Mouse (Mus musculus) liver, postnatal 0 days (tissue): ENCODE measurements around the gene Ints5. TPM values are rescaled to one million over a fixed set of nuclear protein-coding genes. Genes with fewer than 3 reads are reported as not detected.
A peak's percentile ranks its signal among the peaks of the same experiment; 100 is the strongest.

Experiments used
- ATAC-seq: fragments of 200-750 bp; cut with Nextera tagmentation; 2 replicates; pipeline ENCODE4 v1.8.0; 2017; ENCODE audit warnings: mild to moderate bottlenecking, moderate library complexity
- DNase-seq: peaks from one replicate; pipeline ENCODE4 v3.0.0-alpha.2; 2016
- H3K27ac ChIP-seq: fragments of 300-500 bp; sonication (generic); 2 replicates; pipeline ENCODE4 v1.5.1; 2014; ENCODE audit warnings: antibody characterized with exemption, moderate library complexity, mild to moderate bottlenecking, low read depth
- H3K27me3 ChIP-seq: fragments of 300-500 bp; sonication (generic); 2 replicates; pipeline ENCODE4 v1.6.1; 2014; ENCODE audit warnings: low read length, control low read depth, mixed read lengths; ENCODE audit not compliant: insufficient read depth
- H3K36me3 ChIP-seq: fragments of 300-500 bp; sonication (generic); replicated peaks from 2 replicates; pipeline ENCODE4 v1.6.1; 2014; ENCODE audit warnings: mild to moderate bottlenecking, control low read depth, low read length, moderate library complexity, mixed read lengths; ENCODE audit not compliant: insufficient read depth
- H3K4me1 ChIP-seq: fragments of 300-500 bp; sonication (generic); 2 replicates; pipeline ENCODE4 v1.6.1; 2014; ENCODE audit warnings: antibody characterized with exemption, mild to moderate bottlenecking, control low read depth; ENCODE audit not compliant: insufficient read depth
- H3K4me2 ChIP-seq: fragments of 300-500 bp; sonication (generic); 2 replicates; pipeline ENCODE4 v1.6.1; 2014; ENCODE audit warnings: low read depth, mild to moderate bottlenecking, low read length, moderate library complexity, mixed read lengths
- H3K4me3 ChIP-seq: fragments of 300-500 bp; sonication (generic); 2 replicates; pipeline ENCODE4 v1.5.1; 2014; ENCODE audit warnings: low read depth, low read length
- H3K9ac ChIP-seq: fragments of 300-500 bp; sonication (generic); replicated peaks from 2 replicates; pipeline ENCODE4 v1.6.1; 2014; ENCODE audit warnings: mild to moderate bottlenecking, moderate library complexity
- H3K9me3 ChIP-seq: fragments of 300-500 bp; sonication (generic); 2 replicates; pipeline ENCODE4 v1.6.1; 2016; ENCODE audit warnings: mild to moderate bottlenecking, control low read depth, low read length, mixed read lengths
- CTCF ChIP-seq: sonication (generic); IDR thresholded peaks from 2 replicates; pipeline ENCODE4 v1.5.1; 2016; ENCODE audit warnings: antibody characterized with exemption, low read depth
- EP300 ChIP-seq: IDR thresholded peaks from 2 replicates; pipeline ENCODE4 v1.6.1; 2016; ENCODE audit warnings: antibody characterized with exemption, low read depth, mild to moderate bottlenecking
- WGBS: fragments of 180-500 bp; shearing (Covaris S2); extraction: QIAGEN DNeasy Blood & Tissue Kit; methylation state at CpG from one replicate; pipeline ENCODE4 v1.1.7; 2014; ENCODE audit not compliant: insufficient replicate concordance; 5-methylcytosine and 5-hydroxymethylcytosine counted together
- polyA plus RNA-seq: library from polyadenylated mRNA; unstranded; fragments of >200 nt; fragmentation: Nextera tagmentation; extraction: Ambion mirVana; gene quantifications from 2 replicates; pipeline ENCODE4 v1.2.1, GENCODE M21; 2015

The Ints5 gene
- polyA plus RNA-seq, 1 experiment from 2014 or later, result 12.1 TPM

DNA sequence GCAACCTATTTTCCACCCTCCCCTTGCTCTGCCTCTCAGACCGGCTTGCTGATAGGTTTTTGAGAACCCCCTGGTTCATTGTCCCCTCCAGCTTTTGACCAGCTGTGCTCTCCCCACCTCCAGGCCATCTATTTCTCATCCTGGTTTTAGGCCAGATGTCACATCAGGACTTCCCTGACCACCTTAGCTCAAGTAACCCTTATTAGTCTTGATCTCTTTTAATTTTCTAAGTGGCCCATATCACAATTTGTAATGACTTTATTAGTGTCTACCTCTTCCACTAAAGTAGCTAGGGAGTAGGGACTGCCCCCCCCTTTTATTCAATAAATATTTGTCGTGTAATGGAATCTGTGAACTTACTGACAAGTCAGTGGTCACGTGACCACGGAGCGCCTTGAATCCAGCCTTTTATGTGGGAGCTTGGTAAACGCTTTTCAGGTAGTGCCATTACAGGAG is 28.1 kb downstream of the Ints5 start:
- ATAC-seq (peak; percentile 37), DNase-seq (peak; percentile 56)
- H3K27ac ChIP-seq, result peak overlapping the region; percentile 90
- H3K27me3 ChIP-seq, result no peaks in the 10 kb centered on the region
- H3K36me3 ChIP-seq, result peaks cover 21% of the 10 kb centered on the region
- peaks cover 13% of the 10 kb centered on the region for H3K4me1 ChIP-seq
- WGBS, result 2% methylated on average over 6 of the region's 6 CpGs
- H3K9ac ChIP-seq, result peak overlapping the region; percentile 75
- peak overlapping the region; percentile 79 for H3K4me3 ChIP-seq
- no peaks in the 10 kb centered on the region for H3K9me3 ChIP-seq
- TF ChIP-seq CTCF, result no peak
- no peak for TF ChIP-seq EP300
- peak overlapping the region; percentile 94 for H3K4me2 ChIP-seq

DNA sequence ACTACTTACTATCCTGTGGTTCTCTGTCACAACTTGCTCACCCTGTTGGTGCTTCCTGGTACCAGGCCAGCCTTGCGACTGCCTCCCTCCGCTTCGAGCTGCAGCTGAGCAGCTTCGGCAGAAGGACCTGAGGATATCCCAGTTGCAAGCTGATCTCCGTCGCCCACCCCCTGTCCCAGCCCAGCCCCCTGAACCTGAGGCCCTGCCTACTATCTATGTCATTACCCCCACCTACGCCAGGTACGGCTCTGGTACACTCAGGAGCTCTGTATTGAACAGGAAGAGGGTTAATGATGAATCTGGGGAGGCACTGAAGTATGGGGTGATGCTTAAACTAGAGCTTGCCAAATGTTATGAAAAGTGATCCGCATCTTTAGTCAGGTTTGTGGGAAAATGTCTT is 28.9 kb downstream of the Ints5 start:
- Histone ChIP-seq H3K9me3 (no peaks in the 10 kb centered on the region), H3K9ac (peak overlapping the region; percentile 75), H3K27me3 (no peaks in the 10 kb centered on the region), H3K27ac (peak overlapping the region; percentile 90), H3K4me1 (peaks cover 15% of the 10 kb centered on the region), H3K4me3 (peak overlapping the region; percentile 79), H3K4me2 (peak overlapping the region; percentile 94), H3K36me3 (peaks cover 23% of the 10 kb centered on the region)
- WGBS, result 61% methylated on average over 9 of the region's 9 CpGs
- TF ChIP-seq EP300 (no peak), CTCF (no peak)
- DNase-seq, result peak; percentile 31
- no peak for ATAC-seq

DNA sequence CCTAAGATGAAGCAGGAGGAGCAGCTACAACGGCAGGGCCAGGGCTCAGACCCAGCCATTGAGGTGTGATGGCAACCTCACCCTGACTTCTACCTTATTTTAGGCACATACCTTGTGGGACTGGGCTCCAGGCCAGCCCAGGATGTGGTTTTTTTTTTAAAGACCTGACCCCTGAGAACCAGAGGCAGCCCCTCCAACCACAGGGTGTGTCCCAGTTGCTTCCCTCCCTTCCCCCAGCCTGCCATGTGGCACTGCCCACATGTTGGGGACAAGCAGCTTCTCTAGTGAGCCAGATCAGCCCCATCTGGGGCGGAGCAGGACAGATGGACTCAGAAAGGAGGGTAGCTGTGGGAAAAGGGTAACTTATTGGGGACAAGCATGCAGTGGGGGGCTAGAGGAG is 34.0 kb downstream of the Ints5 start:
- no peak for DNase-seq
- H3K4me1 ChIP-seq, result peaks cover 30% of the 10 kb centered on the region
- no peak overlapping the region for H3K9ac ChIP-seq
- H3K9me3 ChIP-seq, result no peaks in the 10 kb centered on the region
- 52% methylated on average over 2 of the region's 2 CpGs for WGBS
- H3K4me3 ChIP-seq, result no peak overlapping the region
- no peak overlapping the region for H3K4me2 ChIP-seq
- H3K36me3 ChIP-seq, result peaks cover 33% of the 10 kb centered on the region
- no peak overlapping the region for H3K27ac ChIP-seq
- no peak for ATAC-seq
- no peaks in the 10 kb centered on the region for H3K27me3 ChIP-seq
- TF ChIP-seq EP300 (no peak), CTCF (no peak)

DNA sequence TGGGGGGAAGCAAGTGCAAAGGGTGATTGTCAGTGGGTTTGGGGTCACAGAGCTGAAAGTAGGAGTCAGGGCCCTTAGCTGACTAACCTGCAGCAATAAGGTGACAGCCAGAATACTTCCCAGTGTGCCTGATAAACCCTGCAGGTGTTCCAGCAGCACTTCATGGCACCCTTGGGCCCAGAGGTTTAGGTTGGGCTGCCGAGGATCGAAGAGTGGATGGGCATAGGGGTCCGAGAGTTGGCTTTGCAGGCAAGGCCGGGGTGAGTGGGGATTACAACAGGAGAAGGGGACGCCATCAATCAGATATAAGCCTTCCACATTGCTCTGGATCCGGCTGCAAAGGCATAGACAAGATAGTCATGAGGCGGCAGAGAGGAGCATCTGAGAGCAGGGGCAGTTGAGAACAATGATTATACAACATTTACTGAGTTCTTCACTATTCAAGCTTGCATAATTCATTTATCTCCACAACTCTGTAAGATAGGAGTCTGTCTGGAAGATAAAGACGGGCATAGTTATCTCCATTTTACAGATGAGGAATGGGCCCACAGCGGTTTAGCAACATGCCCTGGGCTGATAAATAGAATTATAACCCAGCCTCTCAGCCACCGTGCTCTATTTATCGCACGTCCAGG is 35.2 kb downstream of the Ints5 start:
- no peak overlapping the region for H3K9ac ChIP-seq
- peaks cover 28% of the 10 kb centered on the region for H3K4me1 ChIP-seq
- no peak overlapping the region for H3K4me3 ChIP-seq
- DNase-seq (no peak), ATAC-seq (no peak)
- TF ChIP-seq CTCF (no peak), EP300 (peak; percentile 89)
- H3K27ac ChIP-seq, result peak overlapping the region; percentile 91
- 59% methylated on average over 12 of the region's 12 CpGs for WGBS
- H3K27me3 ChIP-seq, result no peaks in the 10 kb centered on the region
- H3K4me2 ChIP-seq, result peak overlapping the region; percentile 93
- peaks cover 37% of the 10 kb centered on the region for H3K36me3 ChIP-seq
- no peaks in the 10 kb centered on the region for H3K9me3 ChIP-seq

DNA sequence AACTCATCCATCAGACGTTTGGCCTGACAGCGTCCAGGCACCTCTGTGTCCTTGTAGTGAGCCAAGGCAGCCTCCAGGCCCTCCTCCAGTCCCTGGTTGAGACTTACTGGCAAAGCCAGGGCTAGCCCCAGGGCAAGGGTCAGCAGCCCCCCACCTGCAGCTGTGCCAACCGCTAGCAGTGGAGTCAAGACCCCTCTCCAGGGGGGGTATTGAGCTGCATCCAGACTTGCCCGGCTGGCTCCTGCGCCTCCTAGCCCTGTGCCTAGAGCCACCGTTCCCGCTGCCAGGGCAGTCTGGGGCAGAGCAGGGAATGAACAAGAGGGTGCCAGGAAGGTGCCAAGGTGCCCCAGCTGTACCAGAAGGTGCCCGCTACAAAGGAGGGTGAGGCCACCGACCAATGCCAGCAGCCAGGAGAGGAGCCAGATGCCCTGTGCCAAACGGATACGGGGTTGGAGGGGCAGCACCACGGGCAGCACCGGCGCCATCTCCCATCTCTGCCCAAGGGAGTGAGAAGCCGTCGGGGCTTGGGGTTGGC is 36.0 kb downstream of the Ints5 start:
- H3K9ac ChIP-seq, result peak overlapping the region; percentile 84
- peak overlapping the region; percentile 72 for H3K4me3 ChIP-seq
- H3K36me3 ChIP-seq, result peaks cover 39% of the 10 kb centered on the region
- DNase-seq (no peak), ATAC-seq (peak; percentile 4; the same call in 1 of the 2 replicates)
- WGBS, result 27% methylated on average over 16 of the region's 16 CpGs
- no peak for TF ChIP-seq EP300
- no peak for TF ChIP-seq CTCF
- H3K27ac ChIP-seq, result peak overlapping the region; percentile 91
- no peaks in the 10 kb centered on the region for H3K27me3 ChIP-seq
- peaks cover 28% of the 10 kb centered on the region for H3K4me1 ChIP-seq
- H3K9me3 ChIP-seq, result no peaks in the 10 kb centered on the region
- H3K4me2 ChIP-seq, result peak overlapping the region; percentile 93

DNA sequence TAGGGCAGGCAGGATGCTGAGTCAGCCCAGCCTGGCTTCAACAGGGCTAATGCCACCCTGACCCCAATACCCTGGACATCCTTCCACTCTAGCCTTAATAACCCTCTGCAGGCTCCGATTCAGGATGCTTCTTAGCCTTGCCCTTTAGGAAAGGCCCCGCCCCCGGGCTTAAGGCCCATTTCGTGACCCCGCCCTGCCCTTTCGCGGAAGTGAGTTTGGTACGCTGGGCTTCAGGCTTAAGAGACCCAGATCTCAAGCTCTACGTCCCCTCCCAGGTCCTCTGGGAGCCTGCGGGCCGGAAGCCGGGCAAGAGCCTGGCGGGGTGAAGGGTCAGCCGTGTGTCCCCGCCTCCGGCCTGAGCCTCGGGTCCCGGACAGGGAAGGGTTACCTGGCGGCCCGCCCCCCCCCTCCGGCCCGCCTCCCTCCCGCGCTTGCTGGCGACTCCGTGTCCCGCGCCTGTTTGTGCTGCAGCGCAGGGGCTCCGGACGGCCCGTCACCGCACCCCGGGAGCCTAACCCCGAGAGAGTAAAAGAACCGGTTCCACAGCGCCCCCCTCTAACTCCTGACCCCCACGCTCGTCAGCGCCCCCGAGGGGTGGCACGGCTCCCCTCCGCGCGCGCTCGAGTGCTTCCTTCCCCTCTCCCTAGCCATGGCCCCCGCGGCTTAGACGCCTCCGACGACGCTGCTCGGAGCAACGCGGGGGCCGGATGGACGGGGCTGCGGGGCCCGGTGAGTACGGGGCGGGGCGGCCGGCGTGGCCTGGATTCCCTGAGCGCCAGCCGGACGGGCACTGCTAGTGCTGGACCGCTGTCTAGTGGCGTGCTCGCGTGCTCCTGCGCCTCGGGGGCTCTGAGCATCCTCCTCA is 36.7 kb downstream of the Ints5 start, which contains the start of the genes Rom1 and Eml3:
Gene Rom1 (minus strand): TSS at position 133 of the 865 bp plus-strand sequence.
Gene Eml3 (plus strand): TSS at position 329 of the 865 bp plus-strand sequence.
- Histone ChIP-seq H3K27me3 (no peaks in the 10 kb centered on the region), H3K4me3 (peak within 1 kb of the TSS; percentile 72), H3K9ac (peak within 1 kb of the TSS; percentile 84), H3K9me3 (no peaks in the 10 kb centered on the region), H3K4me2 (peak within 1 kb of the TSS; percentile 93), H3K4me1 (peaks cover 28% of the 10 kb centered on the region), H3K36me3 (peaks cover 40% of the 10 kb centered on the region), H3K27ac (peak within 1 kb of the TSS; percentile 91)
- TF ChIP-seq EP300 (no peak), CTCF (peak; percentile 70)
- under 1% methylated on average over 69 of the region's 74 CpGs for WGBS
- ATAC-seq (peak; percentile 79), DNase-seq (peak; percentile 90)
